18 mouse cellular contexts compared by ENCODE assay signal in genomic region chr16:30560601-30561000, GRCm38 (mm10).
"Had no signal": no experiment of that assay in that cellular context is flagged by ENCODE, and none has a peak within 500 bp of the region (broad histone marks: within the 10 kb centered on the region; RNA-seq: fewer than 3 reads in every experiment).

No protein-coding gene starts in this region.

- H3K4me3 ChIP-seq: midbrain, embryonic 10.5 days; myocyte; neural tube, embryonic 13.5 days; neural tube, embryonic 15.5 days had no signal

- H3K9ac ChIP-seq: lung, embryonic 14.5 days; neural tube, embryonic 13.5 days; neural tube, embryonic 15.5 days had no signal

- H3K27ac ChIP-seq: midbrain, embryonic 10.5 days; neural tube, embryonic 13.5 days; neural tube, embryonic 15.5 days had no signal

- H3K4me2 ChIP-seq: lung, embryonic 14.5 days; neural tube, embryonic 13.5 days; neural tube, embryonic 15.5 days had no signal

- H3K4me1 ChIP-seq: midbrain, embryonic 10.5 days; neural tube, embryonic 13.5 days; neural tube, embryonic 15.5 days had no signal

- DNase-seq: lung, adult 18-20 months; lung, embryonic 14.5 days; lung, postnatal 10 days; lung, postnatal 4 days; midbrain, embryonic 14.5 days; retina, postnatal 1 day; right cerebral cortex, adult 18-20 months; right cerebral cortex, postnatal 25 days; right cerebral cortex, postnatal 4 days; spleen, adult 18-20 months; thymus, adult 18-20 months; thymus, postnatal 14 days; thymus, postnatal 36 days had no signal

- H3K9me3 ChIP-seq: neural tube, embryonic 15.5 days had no signal

- ATAC-seq: midbrain, embryonic 16.5 days had no signal

- H3K27me3 ChIP-seq: neural tube, embryonic 13.5 days; neural tube, embryonic 15.5 days had no signal
